Comparison of ENCODE assay signal across 25 mouse cellular contexts in the genomic region with DNA sequence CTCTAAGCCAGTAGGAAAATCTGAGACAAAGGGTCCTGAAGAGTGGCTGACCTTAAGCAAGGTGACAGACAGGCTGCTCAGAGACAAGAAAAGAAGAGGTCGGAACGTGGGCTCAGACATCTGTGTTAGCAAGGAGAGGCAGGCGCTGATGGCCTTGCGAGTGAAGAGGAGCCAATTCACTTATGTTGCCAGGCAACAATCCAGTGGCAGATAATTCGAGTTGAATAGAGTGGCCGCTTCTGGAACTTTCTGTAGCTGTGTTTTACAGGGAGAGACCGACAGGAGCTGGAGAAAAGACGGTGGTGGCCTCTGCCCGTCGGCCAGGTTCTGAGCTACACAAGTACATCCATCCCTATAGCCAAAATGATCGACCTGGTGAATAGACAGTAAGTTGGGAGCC. TPM values are rescaled to one million over a fixed set of nuclear protein-coding genes. Genes with fewer than 3 reads are reported as not detected.
A peak's percentile ranks its signal among the peaks of the same experiment; 100 is the strongest.
DNase-seq lines count a peak whose midpoint lies in the region; ATAC-seq and TF ChIP-seq lines count a peak whose summit lies in the region.
"Had no signal": no experiment of that assay in that cellular context is flagged by ENCODE, and none has a peak within 500 bp of the region (broad histone marks: within the 10 kb centered on the region; RNA-seq: fewer than 3 reads in every experiment).

No protein-coding gene starts in this region.

- TF ChIP-seq CTCF in heart, adult 2 months (IDR thresholded peaks at IDR 0.05): no peak
- TF ChIP-seq CTCF in left cerebral cortex, adult 2 months (IDR thresholded peaks at IDR 0.05): no peak; the same call in 1 of the 2 replicates

- H3K79me2 ChIP-seq in heart, adult 2 months (replicated peaks; ENCODE audit: control insufficient read depth, insufficient read depth, low read length): no peaks in the 10 kb centered on the region

- H3K4me2 ChIP-seq in heart, embryonic 13.5 days: no peak overlapping the region
- H3K4me2 ChIP-seq in midbrain, embryonic 13.5 days (replicated peaks): no peak overlapping the region
- no peak overlapping the region for H3K4me2 ChIP-seq in midbrain, embryonic 11.5 days
- H3K4me2 ChIP-seq: embryonic facial prominence, embryonic 12.5 days; kidney, embryonic 15.5 days; liver, embryonic 12.5 days; lung, embryonic 14.5 days; neural tube, embryonic 12.5 days had no signal

- peaks cover 14% of the 10 kb centered on the region for H3K4me1 ChIP-seq in heart, embryonic 13.5 days
- H3K4me1 ChIP-seq in heart, adult 2 months (ENCODE audit: control insufficient read depth, insufficient read depth, low read length): no peaks in the 10 kb centered on the region
- peaks cover 21% of the 10 kb centered on the region for H3K4me1 ChIP-seq in midbrain, embryonic 13.5 days (replicated peaks)
- H3K4me1 ChIP-seq in midbrain, embryonic 11.5 days (ENCODE audit: control insufficient read depth, insufficient read depth, low read length): no peaks in the 10 kb centered on the region
- H3K4me1 ChIP-seq: embryonic facial prominence, embryonic 12.5 days had no signal

- no peak overlapping the region for H3K4me3 ChIP-seq in heart, embryonic 13.5 days
- no peak overlapping the region for H3K4me3 ChIP-seq in heart, adult 2 months
- H3K4me3 ChIP-seq in midbrain, embryonic 13.5 days (replicated peaks): no peak overlapping the region
- no peak overlapping the region for H3K4me3 ChIP-seq in midbrain, embryonic 11.5 days (ENCODE audit: low read depth, low read length)
- no peak overlapping the region for H3K4me3 ChIP-seq in left cerebral cortex, adult 2 months
- H3K4me3 ChIP-seq: embryonic facial prominence, embryonic 12.5 days; gastrocnemius, adult 2 months; kidney, embryonic 15.5 days; liver, embryonic 12.5 days; neural tube, embryonic 12.5 days had no signal

- DNase-seq in adrenal gland, postnatal 14 days: peak; percentile 47
- no peak for DNase-seq in adrenal gland, postnatal 10 days
- DNase-seq in heart, adult 2 months: no peak
- DNase-seq in midbrain, embryonic 11.5 days (ENCODE audit: low spot score, missing footprints): no peak
- DNase-seq in gastrocnemius, postnatal 4 days (ENCODE audit: low spot score in 2 of 2): no peak
- no peak for DNase-seq in left cerebral cortex, adult 2 months (ENCODE audit: extremely low spot score in 1 of 2, low spot score in 2 of 2)
- DNase-seq: cerebellum, adult 18-20 months; gastrocnemius, adult 2 months; lung, embryonic 14.5 days; lung, postnatal 4 days had no signal

- WGBS in heart, embryonic 13.5 days: 31% methylated on average over 11 of the region's 11 CpGs
- WGBS in heart, adult 2 months: 51% methylated on average over 11 of the region's 11 CpGs
- 48% methylated on average over 11 of the region's 11 CpGs for WGBS in midbrain, embryonic 13.5 days
- 67% methylated on average over 11 of the region's 11 CpGs for WGBS in midbrain, embryonic 11.5 days

- peak overlapping the region; percentile 53 for H3K27ac ChIP-seq in heart, embryonic 13.5 days (replicated peaks)
- no peak overlapping the region for H3K27ac ChIP-seq in heart, adult 2 months
- peak overlapping the region; percentile 61; the same call in 1 of the 2 replicates for H3K27ac ChIP-seq in midbrain, embryonic 13.5 days
- H3K27ac ChIP-seq in midbrain, embryonic 11.5 days (ENCODE audit: low read depth, low read length): no peak overlapping the region
- H3K27ac ChIP-seq in left cerebral cortex, adult 2 months: no peak overlapping the region
- H3K27ac ChIP-seq: embryonic facial prominence, embryonic 12.5 days; gastrocnemius, adult 2 months; kidney, embryonic 15.5 days; liver, embryonic 12.5 days; neural tube, embryonic 12.5 days had no signal

- no peak for TF ChIP-seq EP300 in heart, adult 2 months (IDR thresholded peaks at IDR 0.05; ENCODE audit: insufficient read depth, low read depth, low read length)

- H3K9me3 ChIP-seq in heart, embryonic 13.5 days: no peaks in the 10 kb centered on the region
- no peaks in the 10 kb centered on the region for H3K9me3 ChIP-seq in midbrain, embryonic 13.5 days
- no peaks in the 10 kb centered on the region for H3K9me3 ChIP-seq in midbrain, embryonic 11.5 days (ENCODE audit: control insufficient read depth, low read length)
- H3K9me3 ChIP-seq: embryonic facial prominence, embryonic 12.5 days; G1E; kidney, embryonic 15.5 days; liver, embryonic 12.5 days; neural tube, embryonic 12.5 days had no signal

- no peak overlapping the region for H3K9ac ChIP-seq in heart, embryonic 13.5 days
- no peak overlapping the region for H3K9ac ChIP-seq in heart, adult 2 months (ENCODE audit: low read depth, low read length)
- H3K9ac ChIP-seq in midbrain, embryonic 13.5 days (replicated peaks): no peak overlapping the region
- no peak overlapping the region for H3K9ac ChIP-seq in midbrain, embryonic 11.5 days (ENCODE audit: low read length)
- H3K9ac ChIP-seq: embryonic facial prominence, embryonic 12.5 days; kidney, embryonic 15.5 days; liver, embryonic 12.5 days; lung, embryonic 14.5 days; neural tube, embryonic 12.5 days had no signal

- intact Hi-C loops in heart, adult 2 months (cut with DNase I): no loop called here
- intact Hi-C loops in left cerebral cortex, adult 2 months (cut with DNase I): no loop called here

- H3K36me3 ChIP-seq in heart, embryonic 13.5 days: peaks cover 7% of the 10 kb centered on the region
- peaks cover 3% of the 10 kb centered on the region; the same call in 1 of the 2 replicates for H3K36me3 ChIP-seq in heart, adult 2 months (ENCODE audit: control insufficient read depth, insufficient read depth, low read length)
- peaks cover 5% of the 10 kb centered on the region for H3K36me3 ChIP-seq in midbrain, embryonic 13.5 days
- H3K36me3 ChIP-seq in midbrain, embryonic 11.5 days (ENCODE audit: control insufficient read depth, insufficient read depth, low read length): no peaks in the 10 kb centered on the region

- H3K27me3 ChIP-seq in heart, embryonic 13.5 days (replicated peaks): peaks cover 4% of the 10 kb centered on the region; the same call in 1 of the 2 replicates
- H3K27me3 ChIP-seq in heart, adult 2 months (ENCODE audit: control insufficient read depth, insufficient read depth, low read length): no peaks in the 10 kb centered on the region
- H3K27me3 ChIP-seq in midbrain, embryonic 13.5 days: no peaks in the 10 kb centered on the region
- no peaks in the 10 kb centered on the region for H3K27me3 ChIP-seq in midbrain, embryonic 11.5 days (ENCODE audit: control insufficient read depth, insufficient read depth, low read length)
- H3K27me3 ChIP-seq: embryonic facial prominence, embryonic 12.5 days; kidney, embryonic 15.5 days; neural tube, embryonic 12.5 days had no signal

- ATAC-seq in heart, embryonic 13.5 days (ENCODE audit: extremely low read depth, insufficient number of reproducible peaks, low FRiP score, low TSS enrichment): no peak
- ATAC-seq in midbrain, embryonic 13.5 days: no peak
- no peak for ATAC-seq in midbrain, embryonic 11.5 days (ENCODE audit: low FRiP score)
- ATAC-seq: CD4-positive, CD25-positive, alpha-beta regulatory T cell, adult 4 months; intestine, embryonic 16.5 days; liver, embryonic 12.5 days had no signal

- no peak for TF ChIP-seq POLR2A in heart, adult 2 months (IDR thresholded peaks at IDR 0.05; ENCODE audit: insufficient read depth, low read depth, low read length)

RNA-seq across cellular contexts. Expression of gene Gast, which starts 6.9 kb away (rescaled TPM):
- not detected in 2 replicates for total RNA-seq in adrenal gland, postnatal 14 days (2021)
- not detected for total RNA-seq in adrenal gland, postnatal 10 days (2021)
- not detected in 2 replicates for polyA plus RNA-seq in heart, embryonic 13.5 days (2015; fragmentation: Nextera tagmentation; extraction: Ambion mirVana)
- not detected for total RNA-seq in heart, adult 2 months (2021)
- not detected in 2 replicates for polyA plus RNA-seq in heart, adult 2 months (2012; rRNA removed)
- polyA plus RNA-seq in midbrain, embryonic 13.5 days (2015; fragmentation: Nextera tagmentation; extraction: Ambion mirVana): 1.2 and 2.5 TPM in 2 replicates
- polyA plus RNA-seq in midbrain, embryonic 11.5 days (2014; fragmentation: Nextera tagmentation; extraction: Ambion mirVana): 0.68 and 0.79 TPM in 2 replicates
- not detected for total RNA-seq in gastrocnemius, postnatal 4 days (2021)
- total RNA-seq in left cerebral cortex, adult 2 months (2021): not detected
- total RNA-seq: adrenal gland, adult 18-20 months; G1E; gastrocnemius, adult 2 months; layer of hippocampus, adult 18-20 months; left cerebral cortex, adult 8-10 months; monocyte, adult 5-6 weeks had no signal
- polyA plus RNA-seq: CD4-positive, CD25-positive, alpha-beta regulatory T cell, adult 4 months; embryonic facial prominence, embryonic 12.5 days; G1E; heart, embryonic 14.5 days; kidney, embryonic 15.5 days; limb, embryonic 11.5 days; liver, embryonic 12.5 days; lung, embryonic 14.5 days; neural tube, embryonic 12.5 days had no signal

RNA-seq across cellular contexts. Expression of gene Eif1, which starts 7.6 kb away (rescaled TPM):
- 987 and 1,021 TPM in 2 replicates for total RNA-seq in adrenal gland, postnatal 14 days (2021)
- total RNA-seq in adrenal gland, postnatal 10 days (2021): 1,000 to 10,000 TPM in 1 of 2 experiments, 100 to 1,000 TPM in 1; 930 to 1,143 TPM
- polyA plus RNA-seq in heart, embryonic 13.5 days (2015; fragmentation: Nextera tagmentation; extraction: Ambion mirVana): 1,570 and 1,681 TPM in 2 replicates
- 1,000 to 10,000 TPM; 1,735 to 2,054 TPM for total RNA-seq in heart, adult 2 months (2021)
- 195 and 341 TPM in 2 replicates for polyA plus RNA-seq in heart, adult 2 months (2012; rRNA removed)
- polyA plus RNA-seq in midbrain, embryonic 13.5 days (2015; fragmentation: Nextera tagmentation; extraction: Ambion mirVana): 1,443 and 1,564 TPM in 2 replicates
- 1,701 and 1,853 TPM in 2 replicates for polyA plus RNA-seq in midbrain, embryonic 11.5 days (2014; fragmentation: Nextera tagmentation; extraction: Ambion mirVana)
- total RNA-seq in gastrocnemius, postnatal 4 days (2021): 100 to 1,000 TPM; 842 to 874 TPM
- 100 to 1,000 TPM; 746 to 811 TPM for total RNA-seq in left cerebral cortex, adult 2 months (2021)

RNA-seq across cellular contexts. Expression of gene Hap1, which starts 28.6 kb away (rescaled TPM):
- total RNA-seq in adrenal gland, postnatal 14 days (2021): 50.1 and 54.0 TPM in 2 replicates
- 10 to 100 TPM; 42.8 to 54.2 TPM for total RNA-seq in adrenal gland, postnatal 10 days (2021)
- polyA plus RNA-seq in heart, embryonic 13.5 days (2015; fragmentation: Nextera tagmentation; extraction: Ambion mirVana): 8.0 and 9.3 TPM in 2 replicates
- 1 to 10 TPM; 1.3 to 1.5 TPM for total RNA-seq in heart, adult 2 months (2021)
- polyA plus RNA-seq in heart, adult 2 months (2012; rRNA removed): 0.97 and 1.4 TPM in 2 replicates
- polyA plus RNA-seq in midbrain, embryonic 13.5 days (2015; fragmentation: Nextera tagmentation; extraction: Ambion mirVana): 137 and 168 TPM in 2 replicates
- polyA plus RNA-seq in midbrain, embryonic 11.5 days (2014; fragmentation: Nextera tagmentation; extraction: Ambion mirVana): 16.4 TPM in 2 replicates
- total RNA-seq in gastrocnemius, postnatal 4 days (2021): 1 to 10 TPM; 1.5 to 1.7 TPM
- total RNA-seq in left cerebral cortex, adult 2 months (2021): 100 to 1,000 TPM; 150 to 194 TPM
- total RNA-seq: monocyte, adult 5-6 weeks had no signal
- polyA plus RNA-seq: G1E had no signal

RNA-seq across cellular contexts. Expression of gene Krt42, which starts 57.6 kb away (rescaled TPM):
- total RNA-seq in adrenal gland, postnatal 14 days (2021): not detected in 2 replicates
- total RNA-seq in adrenal gland, postnatal 10 days (2021): not detected
- polyA plus RNA-seq in heart, embryonic 13.5 days (2015; fragmentation: Nextera tagmentation; extraction: Ambion mirVana): not detected in 2 replicates
- not detected for total RNA-seq in heart, adult 2 months (2021)
- polyA plus RNA-seq in heart, adult 2 months (2012; rRNA removed): not detected in 2 replicates
- not detected in 2 replicates for polyA plus RNA-seq in midbrain, embryonic 13.5 days (2015; fragmentation: Nextera tagmentation; extraction: Ambion mirVana)
- polyA plus RNA-seq in midbrain, embryonic 11.5 days (2014; fragmentation: Nextera tagmentation; extraction: Ambion mirVana): not detected in 2 replicates
- not detected for total RNA-seq in gastrocnemius, postnatal 4 days (2021)
- not detected for total RNA-seq in left cerebral cortex, adult 2 months (2021)
- total RNA-seq: adrenal gland, adult 18-20 months; gastrocnemius, adult 2 months; layer of hippocampus, adult 18-20 months; left cerebral cortex, adult 8-10 months; monocyte, adult 5-6 weeks had no signal
- polyA plus RNA-seq: CD4-positive, CD25-positive, alpha-beta regulatory T cell, adult 4 months; embryonic facial prominence, embryonic 12.5 days; G1E; heart, embryonic 14.5 days; intestine, embryonic 16.5 days; kidney, embryonic 15.5 days; liver, embryonic 12.5 days; lung, embryonic 14.5 days; neural tube, embryonic 12.5 days had no signal

Comparison
In these comparisons a context has a peak if more than half of its experiments do, and no peak if none do; other contexts are left out.
1. H3K27ac ChIP-seq: peak in heart, embryonic 13.5 days (single experiment) and midbrain, embryonic 13.5 days (single experiment); none in heart, adult 2 months (single experiment), midbrain, embryonic 11.5 days (single experiment) and left cerebral cortex, adult 2 months (single experiment).
2. RNA of gene Hap1, which starts 28.6 kb away (total RNA-seq): 150 to 194 TPM in left cerebral cortex, adult 2 months, 42.8 to 54.2 TPM in adrenal gland, postnatal 10 days and 50.1 to 54.0 TPM in adrenal gland, postnatal 14 days; 1.5 to 1.7 TPM in gastrocnemius, postnatal 4 days and 1.3 to 1.5 TPM in heart, adult 2 months; every median in the first group is over 10 times any median in the second.